Mouse (Mus musculus) thymus, postnatal 4 days (tissue): ENCODE results near the gene Card10.
A peak's percentile ranks its signal among the peaks of the same experiment; 100 is the strongest.

Experiments
- DNase-seq: peaks from one replicate; pipeline ENCODE4 v3.0.0; 2021

Gene Card10

DNA sequence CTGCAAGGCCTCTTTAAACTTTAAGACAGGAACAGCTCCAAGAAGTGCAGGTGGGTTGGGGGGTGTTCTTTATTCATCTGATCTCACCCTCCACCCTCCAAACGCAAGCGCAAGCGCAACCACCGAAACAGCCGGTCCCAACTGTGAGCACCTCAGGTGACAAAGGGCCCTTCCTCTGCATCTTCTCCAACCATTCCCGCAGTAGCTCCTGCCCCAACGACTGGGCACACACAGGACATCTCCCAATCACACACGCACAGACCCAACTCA is 5.8 kb downstream of the Card10 start:
- no peak for DNase-seq

DNA sequence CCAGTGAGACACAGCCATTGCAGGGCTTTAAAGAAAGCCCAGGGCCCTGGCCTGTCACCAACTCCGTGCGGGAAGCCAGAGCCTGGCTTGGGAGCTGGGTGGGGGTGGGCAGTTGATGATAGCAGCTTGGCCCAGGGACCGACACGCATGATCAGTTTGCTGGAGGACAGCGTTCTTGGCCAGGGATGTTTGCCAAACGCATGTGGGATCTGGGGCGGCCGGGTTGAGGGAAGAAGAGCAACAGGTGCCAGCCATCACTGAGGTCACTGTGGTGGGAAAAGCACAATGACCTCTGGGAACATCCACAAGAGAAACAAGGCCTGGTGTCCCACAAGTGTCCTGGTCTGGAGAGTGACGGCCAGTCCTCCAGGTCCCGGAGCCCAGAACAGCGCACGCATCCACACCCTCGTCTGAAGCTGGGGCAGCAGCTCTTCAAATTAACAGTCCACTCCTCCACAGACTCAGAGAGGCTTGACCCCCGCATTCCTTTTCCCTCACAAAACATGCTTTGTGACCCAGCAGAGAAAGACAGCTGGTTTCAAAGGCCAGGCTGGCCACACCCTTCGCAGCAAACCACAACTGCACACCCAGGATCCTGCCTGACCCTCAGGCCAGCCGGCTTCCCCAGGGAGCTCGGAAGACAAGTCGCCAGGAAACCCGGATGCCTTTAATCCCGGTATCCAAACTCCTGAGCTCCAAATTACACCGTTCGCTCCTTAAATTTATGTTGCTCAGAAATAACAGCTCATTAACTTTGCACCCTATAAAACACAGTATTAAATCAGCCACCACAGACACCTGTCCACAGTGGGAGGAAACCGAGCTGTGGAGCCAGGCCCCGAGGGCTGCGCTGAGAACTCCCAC is 6.4 kb downstream of the Card10 start:
- no peak for DNase-seq

DNA sequence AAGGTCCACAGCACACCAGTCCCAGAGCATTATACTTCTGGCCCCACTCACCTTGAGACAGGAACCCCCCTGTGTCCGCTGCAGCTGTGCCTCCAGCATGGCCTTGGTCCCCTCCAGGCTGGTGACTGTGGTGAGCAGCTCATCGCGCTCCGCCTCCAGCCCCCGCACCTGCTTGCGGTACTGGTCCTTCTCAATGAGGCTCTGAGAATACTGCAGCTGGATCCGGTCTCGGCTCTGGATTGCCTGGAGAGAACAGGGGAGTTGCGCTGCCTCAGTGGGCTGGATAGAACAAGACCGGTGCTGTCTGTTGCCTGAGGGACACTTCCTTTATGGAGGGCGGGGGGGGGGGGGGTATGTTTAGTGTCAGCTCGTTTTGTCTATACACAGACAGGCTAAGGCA is 11.9 kb downstream of the Card10 start:
- DNase-seq = no peak

DNA sequence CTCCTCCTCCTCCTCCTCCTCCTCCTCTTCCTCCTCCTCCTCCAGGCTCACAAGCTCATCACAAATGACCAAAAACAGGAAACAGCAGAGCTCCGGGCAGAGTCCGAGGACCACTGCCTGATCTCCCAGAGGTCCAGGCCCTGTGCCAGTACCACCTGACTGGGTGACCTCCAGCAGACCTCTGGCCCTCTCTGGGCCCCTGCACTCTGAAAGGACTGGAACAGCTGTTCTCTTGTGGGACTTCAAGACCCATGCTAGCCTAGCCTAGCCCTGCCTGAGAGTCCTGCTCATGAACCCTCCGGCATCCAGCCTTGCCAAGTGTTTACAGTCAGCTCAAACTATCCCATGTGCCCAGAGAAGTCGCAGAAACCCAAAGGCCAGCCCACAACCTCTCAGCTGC is 12.4 kb downstream of the Card10 start:
- no peak for DNase-seq

DNA sequence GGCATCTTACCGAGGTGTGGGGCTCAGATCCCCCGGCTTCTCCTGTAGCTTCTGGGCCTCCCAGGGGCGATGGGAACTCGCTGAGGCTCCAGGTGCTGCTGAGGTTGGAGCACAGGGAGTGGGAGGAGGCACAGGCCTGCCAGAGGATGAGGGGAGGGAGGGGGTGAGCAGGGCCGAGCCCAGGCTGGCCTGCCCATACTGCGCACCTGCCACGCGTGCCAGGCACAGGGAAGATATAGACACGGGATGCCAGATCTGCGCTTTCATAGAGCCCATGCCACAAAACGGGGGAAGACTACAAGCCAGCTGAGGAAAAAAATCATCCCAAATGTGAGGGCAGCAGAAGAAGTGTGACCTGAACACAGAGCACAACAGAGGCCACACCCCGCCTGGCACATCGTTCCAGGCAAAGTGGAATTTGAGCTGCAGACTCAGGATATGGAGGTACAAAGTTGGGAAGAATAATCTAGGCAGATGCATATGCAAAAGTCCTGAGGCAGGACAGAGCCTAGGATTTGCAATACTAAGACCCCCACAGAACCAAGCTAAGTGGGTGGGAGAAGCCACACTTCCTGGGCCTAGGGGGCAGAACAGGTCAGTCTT is 13.0 kb downstream of the Card10 start:
- no peak for DNase-seq

DNA sequence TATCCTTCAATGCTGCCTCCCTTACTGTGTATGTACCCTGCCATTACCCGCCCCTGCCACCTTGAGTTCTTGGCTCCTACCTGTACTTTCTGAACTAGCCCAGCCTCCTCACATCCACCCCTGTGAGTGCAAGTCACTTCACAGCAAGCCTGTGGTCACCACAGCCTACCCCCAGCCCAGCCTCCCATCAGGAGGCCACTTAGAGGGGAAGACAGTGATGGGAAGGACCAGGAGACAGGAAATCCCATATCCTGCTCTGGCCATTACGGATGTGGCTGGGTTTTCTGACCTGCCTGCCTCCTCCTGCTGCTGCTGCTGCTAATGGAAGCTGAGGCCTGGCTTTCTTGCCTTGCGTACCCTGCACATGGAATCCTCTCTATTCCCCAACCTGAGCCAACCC is 14.8 kb downstream of the Card10 start:
- no peak for DNase-seq

DNA sequence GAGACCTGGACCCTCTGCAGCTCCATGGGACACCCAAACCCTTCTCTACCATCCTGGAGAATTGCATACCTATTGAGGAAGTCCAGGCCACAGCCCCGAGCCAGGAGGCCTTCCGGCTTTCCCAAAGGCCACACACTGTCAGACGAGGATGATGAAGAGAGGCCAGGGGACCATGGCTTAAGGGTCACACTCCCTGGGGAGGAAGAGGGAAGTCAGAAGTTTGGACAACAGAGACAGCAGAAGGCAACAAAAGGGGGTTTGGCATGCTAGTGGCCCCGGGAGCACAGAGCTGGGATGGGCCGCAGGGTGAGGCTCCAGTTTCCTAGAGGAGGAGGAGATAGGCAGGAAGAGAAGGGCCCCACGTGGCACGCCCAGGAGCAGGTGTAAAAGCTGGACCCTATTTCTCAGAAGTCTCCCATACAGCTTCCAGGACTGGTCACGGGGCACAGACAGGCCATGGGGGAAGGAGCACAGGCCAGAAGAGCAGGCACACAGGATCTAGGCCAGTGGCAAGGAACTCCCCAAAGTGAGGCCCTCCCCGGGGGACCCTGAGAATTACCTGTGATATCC is 15.5 kb downstream of the Card10 start:
- no peak for DNase-seq

DNA sequence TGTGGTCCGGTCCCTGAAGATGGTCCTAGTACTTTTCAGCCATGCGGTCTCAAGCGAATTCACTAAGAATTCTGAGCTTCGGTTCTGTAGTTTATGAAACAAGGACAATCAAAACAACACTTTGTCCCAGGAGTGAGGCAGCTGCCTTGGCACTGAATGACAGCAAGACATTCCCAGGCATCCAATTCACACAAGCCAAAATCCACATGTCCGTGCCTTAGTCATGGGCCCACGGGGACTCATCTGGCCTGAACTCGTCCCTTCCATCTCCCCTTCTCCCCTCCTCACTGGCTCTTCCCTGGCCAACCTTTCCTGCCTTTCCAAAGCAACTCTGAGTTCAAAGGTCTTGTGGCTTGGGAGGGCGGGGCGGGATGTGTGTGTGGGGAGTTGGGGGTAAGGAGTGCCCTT is 16.4 kb downstream of the Card10 start:
- DNase-seq = no peak

DNA sequence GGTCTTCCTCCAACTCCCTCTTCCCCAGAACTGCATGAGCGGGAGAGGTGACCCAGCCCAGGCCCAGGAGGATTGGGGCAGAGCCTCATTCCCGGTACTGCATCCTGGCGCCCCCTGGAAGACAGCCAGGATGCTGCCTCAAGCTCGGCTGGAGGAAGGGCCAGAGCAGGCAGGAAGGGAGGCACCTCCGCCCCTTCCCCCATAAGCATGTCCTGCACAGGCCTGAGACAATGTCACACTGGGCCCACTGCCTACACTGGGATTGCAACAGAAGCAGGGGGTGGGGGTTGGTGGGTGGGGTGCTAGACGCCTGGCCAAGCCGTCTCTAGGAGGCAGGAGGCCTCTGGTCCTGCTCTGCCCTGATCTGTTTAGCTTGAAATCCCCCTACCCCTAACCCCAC is 16.9 kb downstream of the Card10 start:
- no peak for DNase-seq

DNA sequence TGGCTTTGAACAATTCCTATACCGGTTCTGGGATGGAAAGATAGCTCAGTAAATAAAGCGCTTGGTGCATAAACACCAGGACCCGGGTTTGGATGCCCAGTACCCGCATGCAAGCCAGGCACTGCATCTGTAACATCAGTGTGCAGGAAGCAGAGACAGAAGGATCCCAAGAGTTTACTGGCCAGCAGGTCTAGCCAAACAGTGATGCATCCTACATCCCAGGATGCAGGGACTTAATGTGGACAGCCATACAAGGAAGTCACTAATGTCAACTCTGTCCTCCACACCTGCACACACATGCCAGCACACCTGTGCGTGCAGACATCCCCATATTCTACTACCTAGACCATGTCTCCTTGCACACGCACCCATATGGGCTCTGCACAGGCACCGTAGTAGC is 17.6 kb downstream of the Card10 start:
- DNase-seq = no peak

DNA sequence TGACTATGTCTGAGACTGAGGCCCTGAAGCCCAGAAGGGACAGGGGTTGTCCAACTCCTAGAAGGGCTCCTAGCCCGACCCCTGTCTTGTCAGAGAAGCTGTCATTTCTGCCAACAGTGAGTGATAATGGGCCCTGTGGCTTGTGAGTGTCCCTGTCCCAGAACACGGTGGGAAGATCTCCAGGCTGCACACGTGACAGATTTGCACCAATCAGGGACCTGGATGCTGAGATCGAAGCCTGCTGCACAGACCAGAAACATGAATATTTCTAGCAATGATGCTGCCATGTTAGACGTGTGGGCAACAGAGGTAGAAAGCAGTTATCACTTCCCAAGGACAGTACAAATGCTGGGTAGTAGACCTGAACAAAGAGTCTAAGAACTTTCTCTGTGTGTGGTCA is 18.3 kb downstream of the Card10 start:
- DNase-seq = no peak

DNA sequence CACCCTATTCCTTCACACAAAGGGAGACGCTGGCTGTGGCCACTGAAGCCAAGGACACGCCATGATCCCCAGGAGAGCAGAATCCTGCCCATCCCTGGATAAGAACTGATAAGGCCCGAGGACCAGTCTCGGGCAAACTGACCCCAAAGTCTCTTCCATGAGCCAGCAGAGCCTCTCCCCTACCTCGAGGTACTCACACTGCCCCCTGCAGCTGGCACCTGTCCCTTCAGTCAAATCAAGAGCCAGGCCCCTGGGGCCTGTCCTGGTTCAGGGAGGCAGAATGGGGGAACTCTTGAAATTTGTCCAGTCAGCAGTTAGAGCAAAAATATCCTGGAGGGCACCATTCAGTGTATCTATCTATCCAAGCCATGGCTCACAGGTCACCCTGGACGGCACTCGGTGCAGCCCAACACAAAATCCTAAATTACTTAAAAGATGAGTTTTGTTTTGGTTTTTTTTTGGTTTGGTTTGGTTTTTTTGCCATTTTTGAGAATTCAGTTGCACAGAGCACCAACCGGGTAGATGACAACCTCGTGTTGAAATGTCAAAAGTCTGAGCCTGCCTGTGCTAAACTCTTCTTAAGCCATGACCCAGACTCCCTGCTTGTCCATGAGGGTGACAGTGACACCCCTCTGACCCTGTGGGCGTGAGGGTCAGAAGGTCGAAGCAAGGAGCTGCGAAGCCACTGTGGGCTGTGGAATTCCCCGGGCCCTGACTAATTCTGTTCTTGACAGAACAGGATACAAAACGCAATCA is 20.3 kb downstream of the Card10 start:
- peak; percentile 52 for DNase-seq

DNA sequence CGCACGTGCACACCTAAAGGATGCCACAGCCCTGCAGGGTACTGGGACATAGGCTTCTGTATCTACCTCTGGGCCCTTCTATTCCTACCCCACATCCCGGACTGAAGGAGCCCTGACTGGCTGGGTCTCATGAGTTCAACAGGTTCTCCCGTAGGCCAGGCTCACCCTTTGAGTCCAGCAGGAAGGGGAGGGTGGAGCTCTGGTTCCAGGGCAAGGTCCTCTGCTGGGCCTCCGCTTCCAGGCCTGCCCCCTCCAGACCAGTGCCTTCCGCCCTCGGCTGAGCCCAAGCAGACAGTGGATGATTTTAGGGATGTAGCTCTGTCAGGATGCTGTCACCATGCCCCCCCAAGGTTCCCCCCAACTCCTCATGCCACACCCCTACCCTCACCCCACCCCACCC is 21.9 kb downstream of the Card10 start:
- no peak for DNase-seq

DNA sequence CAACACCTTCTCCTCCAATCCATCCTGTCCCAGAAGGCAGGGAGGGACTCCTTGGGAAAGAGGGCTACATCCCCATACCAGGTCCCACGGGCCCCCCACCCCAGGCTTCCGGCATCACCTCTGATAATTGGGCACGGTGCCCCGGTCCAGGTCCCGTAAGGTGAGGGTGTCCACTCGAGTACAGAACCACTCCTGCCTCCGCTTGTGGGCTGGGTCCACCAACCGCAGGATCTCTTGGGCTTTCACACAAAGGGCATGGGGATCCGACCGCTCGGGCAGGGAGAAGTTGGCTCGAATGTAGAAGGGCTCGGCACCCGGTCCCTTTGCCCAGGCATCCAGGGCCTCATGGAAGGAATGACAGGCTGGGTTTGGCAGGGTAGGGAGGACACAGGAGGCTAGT is 22.5 kb downstream of the Card10 start:
- no peak for DNase-seq

DNA sequence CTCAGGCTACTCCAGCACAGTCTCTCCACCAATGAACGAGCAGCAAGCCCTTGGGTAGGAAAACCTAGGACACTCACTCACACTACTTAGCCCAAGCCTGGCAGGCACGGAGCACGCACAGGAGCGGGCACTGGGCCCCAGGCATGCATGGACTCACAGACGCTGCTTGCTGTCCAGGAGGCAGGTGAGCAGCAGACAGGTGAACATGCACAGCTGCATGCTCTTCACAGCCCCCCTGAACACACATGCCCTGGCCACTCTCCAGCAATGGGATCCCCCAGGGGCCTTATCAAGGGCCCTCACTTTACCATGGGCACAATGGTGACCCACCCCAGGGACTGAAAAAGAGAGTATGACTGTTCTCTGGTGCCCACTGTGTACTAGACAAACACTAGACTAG is 23.2 kb downstream of the Card10 start:
- DNase-seq = no peak

DNA sequence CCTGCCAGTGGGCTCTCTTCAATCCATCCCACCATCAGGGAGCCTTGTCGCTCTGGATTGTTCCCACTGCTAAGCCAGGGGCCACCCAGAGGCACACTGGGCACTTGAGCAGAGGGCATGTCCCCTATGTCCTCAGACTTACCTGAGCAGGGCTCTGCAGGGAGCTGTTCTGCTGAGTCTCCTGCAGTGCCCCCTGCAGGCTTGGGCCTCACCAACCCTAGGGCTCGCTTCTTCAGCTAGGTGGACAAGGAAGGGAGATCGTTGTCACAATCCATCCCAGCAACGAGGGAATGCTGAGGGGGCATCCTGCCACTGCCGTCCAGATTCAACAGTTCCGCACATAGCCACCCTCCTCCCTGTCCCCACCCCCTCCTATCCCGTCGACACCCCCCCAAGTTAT is 23.6 kb downstream of the Card10 start:
- DNase-seq = peak; percentile 65

DNA sequence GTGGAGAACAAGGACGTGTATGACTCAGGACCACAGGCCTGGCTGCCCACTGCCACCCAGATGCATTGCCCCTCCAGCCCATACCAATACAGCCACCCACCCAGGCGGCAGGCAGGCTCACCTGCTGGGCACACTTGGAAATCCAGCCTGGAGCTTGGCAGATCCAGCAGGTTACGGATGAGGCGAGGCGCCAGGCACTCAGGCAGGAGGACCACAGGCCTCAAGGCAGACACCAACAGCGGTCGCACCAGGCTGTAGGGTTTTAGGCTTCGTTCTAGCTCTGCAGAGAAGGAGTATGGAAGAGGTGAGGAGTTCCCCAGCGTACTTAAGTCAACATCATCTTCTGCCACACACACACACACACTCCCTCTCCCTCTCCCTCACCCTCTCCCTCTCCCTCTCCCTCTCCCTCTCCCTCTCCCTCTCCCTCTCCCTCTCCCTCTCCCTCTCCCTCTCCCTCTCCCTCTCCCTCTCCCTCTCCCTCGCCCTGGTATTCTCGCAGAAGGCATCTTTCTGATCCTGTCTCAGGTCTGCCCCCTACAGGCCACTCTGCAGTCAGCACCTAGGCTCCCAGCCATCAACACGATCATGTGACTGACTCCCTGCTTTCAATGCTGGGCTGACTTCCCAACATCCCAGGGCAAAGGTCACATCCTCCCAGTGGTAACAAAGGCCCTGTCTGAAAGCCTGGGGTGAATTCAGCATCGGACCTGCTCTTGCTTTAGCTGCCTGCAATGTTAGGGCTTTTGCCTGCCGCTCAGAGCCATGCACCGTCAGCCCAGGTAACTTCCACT is 24.6 kb downstream of the Card10 start:
- DNase-seq = peak; percentile 89

DNA sequence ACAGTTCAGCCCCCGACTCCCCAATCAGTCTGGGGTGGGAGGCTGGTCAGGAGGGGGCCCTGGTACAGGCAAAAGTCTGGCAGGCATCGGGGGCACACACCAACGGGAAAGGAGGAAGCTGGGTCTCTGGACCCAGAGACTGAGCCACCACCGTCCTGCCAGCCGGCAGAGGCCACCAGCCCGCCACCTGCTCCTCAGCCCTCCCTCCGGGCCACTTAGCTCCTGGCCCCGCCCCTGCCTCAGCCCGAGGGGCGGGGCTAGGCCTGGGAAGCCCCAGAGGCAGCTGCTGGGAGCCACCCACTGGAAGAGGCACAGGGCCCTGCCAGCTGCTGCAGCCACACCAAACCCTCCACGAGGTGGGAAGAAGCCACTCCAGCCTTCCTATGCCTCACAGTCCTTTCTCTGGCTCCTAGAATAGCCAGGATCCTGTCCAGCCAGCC is 29.5 kb downstream of the Card10 start, which contains the start of gene Mfng:
Gene Mfng, minus strand, starts transcription at position 186 of the 440 bp plus-strand sequence.
- peak; percentile 92 for DNase-seq

DNA sequence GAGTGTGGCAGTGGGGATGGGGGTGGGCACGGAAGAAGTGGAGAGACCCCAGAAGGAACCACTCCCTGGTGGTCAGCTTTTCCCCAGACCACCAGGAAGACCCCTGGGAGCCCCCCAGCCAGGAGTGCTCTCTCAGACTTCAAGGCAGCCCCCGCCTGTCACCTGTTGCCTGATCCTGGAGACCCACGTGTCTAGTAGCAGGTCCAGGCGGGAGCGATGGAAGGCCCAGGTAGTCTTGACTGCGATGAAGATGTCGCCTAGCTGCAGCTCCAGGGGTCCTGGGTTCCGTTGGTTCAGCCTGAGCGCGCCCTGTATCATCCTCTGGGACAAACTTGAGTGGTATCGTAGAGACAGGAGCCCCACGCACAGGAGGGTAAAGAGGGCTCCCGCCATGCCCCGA is 30.0 kb downstream of the Card10 start:
- DNase-seq = no peak

DNA sequence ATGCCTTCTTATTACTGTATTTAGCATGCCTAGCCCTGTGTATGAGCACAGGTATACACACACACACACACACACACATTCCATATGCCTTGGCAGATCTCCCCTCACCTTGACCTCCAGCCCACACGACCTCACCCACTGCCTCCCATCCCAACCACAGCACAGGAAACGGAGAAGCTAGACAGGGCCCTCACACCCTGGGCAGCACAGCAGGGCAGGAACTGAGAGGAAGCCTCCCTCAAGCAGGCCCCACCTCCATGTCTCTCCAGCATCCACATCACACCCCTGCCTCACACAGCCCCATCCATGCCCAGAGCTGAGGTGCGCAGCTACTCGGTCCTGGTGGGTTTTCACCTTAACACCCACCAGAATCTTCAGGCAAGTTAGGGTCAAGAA is 30.5 kb downstream of the Card10 start:
- peak; percentile 72 for DNase-seq

DNA sequence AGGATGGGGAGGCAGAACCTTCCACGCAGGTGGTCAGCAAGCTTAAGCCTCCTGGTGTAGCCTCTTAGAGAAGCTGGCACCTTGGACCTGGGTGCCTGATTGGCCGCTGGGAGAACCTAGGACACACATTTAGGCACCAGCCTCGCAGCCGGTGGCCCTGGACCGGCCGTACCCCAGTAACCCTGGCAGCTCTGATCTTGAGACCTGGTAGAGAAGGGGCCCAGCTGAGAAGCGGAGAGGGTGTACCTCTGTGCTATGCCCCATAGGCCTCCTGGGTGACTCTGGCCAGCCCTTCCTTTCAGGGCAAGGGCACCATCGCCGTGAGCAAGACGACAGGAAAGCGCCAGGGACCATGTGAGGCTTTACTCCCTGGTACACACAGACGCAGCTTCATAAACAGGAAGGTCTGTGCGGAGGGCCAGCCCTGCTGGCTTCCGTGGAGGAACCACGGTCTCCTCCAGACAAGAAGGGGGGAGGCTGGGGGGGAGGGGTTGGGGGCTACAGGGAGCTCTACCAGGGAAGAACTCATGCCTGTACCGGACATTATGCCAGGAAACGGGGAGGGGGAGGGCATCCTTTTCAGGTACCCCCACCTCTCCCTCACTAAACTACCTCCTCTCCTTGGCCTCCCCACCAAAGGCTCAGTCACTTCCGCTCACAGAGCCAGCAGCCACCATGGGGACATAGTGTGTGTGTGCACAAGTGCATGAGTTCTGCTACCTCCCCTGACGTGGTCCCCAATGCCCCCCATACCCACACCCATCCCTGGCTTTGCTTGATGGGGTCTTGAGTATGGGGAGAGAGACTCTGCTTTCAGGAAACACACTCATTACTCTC is 31.1 kb downstream of the Card10 start:
- peak; percentile 71 for DNase-seq

DNA sequence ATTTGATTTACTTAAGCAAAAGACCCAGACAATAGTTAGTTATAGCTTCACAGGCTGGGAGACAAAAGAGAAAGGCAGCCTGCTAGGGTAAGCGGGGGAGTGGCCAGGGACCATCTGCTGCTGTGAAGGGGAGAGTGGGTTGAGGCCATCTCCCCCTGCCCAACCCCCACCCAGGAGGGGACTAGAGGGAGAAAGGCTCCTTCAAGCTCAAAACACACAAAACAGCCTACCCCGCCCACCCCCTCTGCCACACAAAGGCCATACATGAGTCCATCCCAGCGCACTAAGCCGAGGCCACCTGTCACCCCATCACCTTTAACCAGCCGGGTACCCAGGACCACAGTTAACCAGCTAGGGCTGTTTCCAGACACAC is 31.9 kb downstream of the Card10 start:
- DNase-seq = peak; percentile 68
